Mouse (Mus musculus): ENCODE results near the gene Larp7.

The Larp7 gene

DNA sequence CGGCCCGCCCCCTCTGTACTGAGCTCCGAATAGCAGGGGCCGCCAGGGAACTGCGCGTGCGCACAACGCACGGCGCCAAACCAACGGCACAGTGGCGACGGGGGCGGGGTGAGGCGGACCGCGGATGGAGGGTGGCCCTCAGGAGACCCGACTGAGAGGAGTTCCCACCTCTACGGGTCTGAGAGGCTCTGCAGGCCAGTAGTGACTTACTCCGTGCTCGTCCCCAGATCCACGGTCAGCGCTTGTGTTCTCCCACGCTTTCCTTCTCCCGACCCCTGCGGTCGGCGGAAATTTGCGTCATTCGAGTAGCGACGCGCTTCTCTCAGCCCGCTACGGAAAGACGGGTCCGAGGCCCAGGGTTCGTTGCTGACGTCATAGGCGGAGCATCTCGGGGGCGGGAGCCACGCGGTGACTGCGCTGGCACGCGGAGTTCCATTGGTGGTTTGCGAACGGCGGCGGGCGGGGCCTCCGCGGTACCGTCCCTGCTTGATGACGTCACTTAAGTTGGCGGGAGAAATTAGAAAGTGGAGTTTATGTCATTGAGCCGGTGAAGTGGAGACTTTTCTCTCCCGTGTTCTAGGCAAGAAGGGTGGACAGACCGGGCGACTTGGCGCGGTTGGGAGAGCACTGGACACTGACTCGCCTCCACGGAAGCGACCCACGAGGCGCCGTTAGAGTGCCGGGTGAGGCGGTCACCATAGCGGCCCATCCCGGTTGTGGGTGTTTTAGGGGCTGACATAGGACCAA is at the start of gene Larp7, which contains the start of gene Zgrf1:
TSS of gene Larp7 (minus strand) at position 377 of the 747 bp plus-strand sequence.
TSS of gene Zgrf1 (plus strand) at position 517 of the 747 bp plus-strand sequence.
- in situ Hi-C loops (cut with MboI, MseI): no loop called here

- in situ Hi-C loops (cut with MboI, MseI): no loop called here
Measured at GRCm38 (mm10) chr3:127597136-127597535, 44.0 kb upstream of the Larp7 start.

- in situ Hi-C loops (cut with MboI, MseI): no loop called here
Measured at GRCm38 (mm10) chr3:127572557-127572956, 19.4 kb upstream of the Larp7 start.

GRCm38 (mm10) chr3:127565129-127565528 is 12.0 kb upstream of the Larp7 start:
- in situ Hi-C loops (cut with MboI, MseI): loop anchor here in 1 of 2 experiments (5.0 kb wide), 1 partner anchor 948 kb away; no protein-coding TSS in a partner anchor

DNA sequence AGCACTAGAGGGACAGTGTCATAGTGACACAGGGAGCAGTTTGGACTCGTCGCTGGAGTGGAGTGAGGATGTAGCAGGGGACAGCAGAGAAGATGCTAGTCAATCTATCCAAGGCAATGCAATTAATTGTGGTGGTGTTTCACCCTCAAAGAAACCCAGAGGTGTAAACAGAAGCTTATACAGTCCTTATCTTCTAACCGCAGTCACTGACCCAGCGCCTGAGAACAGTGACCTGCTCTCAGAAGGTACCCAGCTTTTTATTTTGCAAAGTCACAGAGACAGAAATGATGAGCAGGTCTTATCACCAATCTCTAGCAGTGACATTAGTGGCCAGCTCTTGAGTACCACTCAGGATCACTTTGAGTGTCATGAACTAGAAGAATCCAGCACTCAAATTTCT is 9.8 kb upstream of the Larp7 start:
- in situ Hi-C loops (cut with MboI, MseI): loop anchor here in 1 of 2 experiments (5.0 kb wide), 1 partner anchor 199 kb away; no protein-coding TSS in a partner anchor

- in situ Hi-C loops (cut with MboI, MseI): no loop called here
Measured at GRCm38 (mm10) chr3:127558201-127558600, 5.1 kb upstream of the Larp7 start.

- in situ Hi-C loops (cut with MboI, MseI): no loop called here
Measured at GRCm38 (mm10) chr3:127554723-127555122, 1.6 kb upstream of the Larp7 start.

- in situ Hi-C loops (cut with MboI, MseI): no loop called here
Measured at GRCm38 (mm10) chr3:127553720-127554043, 533 bp upstream of the Larp7 start.

DNA sequence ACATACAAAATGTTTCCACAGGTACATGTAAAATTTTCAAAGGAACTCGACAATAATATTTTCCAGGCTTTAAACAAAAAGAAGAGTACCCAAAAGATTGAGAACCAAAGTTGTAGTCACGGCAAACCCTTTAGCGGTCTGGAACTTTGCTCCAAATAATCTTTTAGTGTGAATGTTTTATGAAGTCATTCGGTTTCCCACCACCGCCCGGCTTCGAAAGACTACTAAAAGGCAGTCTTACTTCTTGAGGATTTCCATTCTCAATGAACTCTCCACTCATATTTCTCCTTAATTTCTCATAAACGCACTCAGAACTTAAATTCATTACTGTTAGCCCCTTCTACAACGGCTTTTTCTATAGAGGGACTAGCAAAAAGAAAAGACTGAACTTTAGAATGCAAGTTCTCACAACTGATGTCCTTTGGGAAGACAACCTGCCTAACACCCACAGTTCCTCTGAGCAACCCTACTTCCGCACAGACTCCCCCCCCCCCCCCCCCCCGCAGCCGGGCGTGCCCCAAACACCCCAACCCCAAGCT is 646 bp downstream of the Larp7 start:
- in situ Hi-C loops (cut with MboI, MseI): no loop called here

DNA sequence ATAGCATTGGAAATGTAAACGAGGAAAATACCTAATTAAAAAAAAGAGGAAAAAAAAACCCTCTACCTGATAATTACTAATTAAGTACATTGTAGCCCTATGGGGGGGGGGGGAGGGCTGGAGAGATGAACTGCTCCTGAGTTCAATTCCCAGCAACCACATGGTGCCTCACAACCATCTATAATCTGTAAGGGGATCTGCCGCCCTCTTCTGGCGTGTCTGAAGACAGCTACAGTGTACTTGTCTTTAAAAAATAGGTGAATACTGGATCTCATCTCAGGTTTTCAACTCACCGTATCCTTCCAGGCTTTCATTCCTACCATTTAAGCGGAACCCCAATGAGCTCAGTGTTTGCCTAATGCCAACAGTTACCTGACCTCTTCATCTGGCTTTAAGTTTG is 5.3 kb downstream of the Larp7 start:
- in situ Hi-C loops (cut with MboI, MseI): loop anchor here (5.0 to 25.0 kb wide), 2 partner anchors 96 to 236 kb away; no protein-coding TSS in a partner anchor

DNA sequence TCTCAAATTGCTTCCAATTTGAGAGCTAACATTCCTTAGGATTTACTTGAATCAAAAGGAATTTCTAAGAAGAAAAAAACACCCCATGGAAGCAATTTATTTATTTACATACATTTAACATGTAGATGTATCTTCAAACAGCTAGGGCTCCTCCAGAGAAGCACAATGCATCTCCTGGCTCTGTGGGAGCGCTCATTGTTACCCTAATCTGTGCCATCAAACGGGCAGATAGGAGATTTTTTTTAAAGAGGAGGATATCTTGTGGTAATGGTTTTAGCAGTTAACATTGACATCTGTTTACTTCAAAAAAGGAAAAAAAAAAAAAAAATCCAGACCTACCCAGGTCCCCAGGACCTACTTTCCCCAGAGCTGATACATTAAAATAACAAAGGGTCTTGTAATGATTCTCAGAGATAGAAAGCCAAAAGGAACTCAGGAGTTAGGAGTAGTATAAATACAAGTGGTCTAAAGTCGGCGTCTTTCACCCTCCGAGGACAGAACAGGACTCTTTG is 8.5 kb downstream of the Larp7 start:
- in situ Hi-C loops (cut with MboI, MseI): loop anchor here (5.0 to 25.0 kb wide), 3 partner anchors 72 to 232 kb away; no protein-coding TSS in a partner anchor

GRCm38 (mm10) chr3:127543976-127544375 is 9.2 kb downstream of the Larp7 start:
- in situ Hi-C loops (cut with MboI, MseI): loop anchor here in 1 of 2 experiments (5.0 to 25.0 kb wide), 2 partner anchors 72 to 232 kb away; no protein-coding TSS in a partner anchor

GRCm38 (mm10) chr3:127539193-127539592 is 14.0 kb downstream of the Larp7 start:
- in situ Hi-C loops (cut with MboI, MseI): loop anchor here (5.0 to 25.0 kb wide), 2 partner anchors 212 to 227 kb away; no protein-coding TSS in a partner anchor

DNA sequence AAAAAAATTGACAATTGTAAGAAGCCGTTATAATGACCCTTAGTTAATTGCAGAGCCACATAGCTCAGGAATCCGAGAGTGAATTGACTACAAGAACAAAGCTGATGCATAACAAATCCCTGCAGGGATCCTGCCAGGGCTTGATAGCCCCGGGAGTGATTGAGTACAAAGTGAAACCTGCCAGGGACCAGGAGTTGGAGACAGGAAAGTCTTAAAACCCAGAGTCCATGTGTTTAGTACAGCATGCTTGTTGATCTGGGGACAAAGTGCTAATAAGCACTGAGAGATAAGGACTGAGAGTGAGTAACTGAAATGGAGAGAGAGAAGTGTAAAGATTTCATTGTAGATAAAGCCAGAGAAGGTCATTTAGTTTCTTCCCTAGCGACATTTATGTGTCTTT is 22.9 kb downstream of the Larp7 start:
- in situ Hi-C loops (cut with MboI, MseI): loop anchor here in 1 of 2 experiments (25.0 kb wide), 1 partner anchor 218 kb away; no protein-coding TSS in a partner anchor

GRCm38 (mm10) chr3:127529824-127530223 is 23.3 kb downstream of the Larp7 start:
- in situ Hi-C loops (cut with MboI, MseI): loop anchor here in 1 of 2 experiments (25.0 kb wide), 1 partner anchor 218 kb away; no protein-coding TSS in a partner anchor

GRCm38 (mm10) chr3:127529210-127529609 is 23.9 kb downstream of the Larp7 start:
- in situ Hi-C loops (cut with MboI, MseI): loop anchor here in 1 of 2 experiments (25.0 kb wide), 1 partner anchor 217 kb away; no protein-coding TSS in a partner anchor

- in situ Hi-C loops (cut with MboI, MseI): loop anchor here in 1 of 2 experiments (25.0 kb wide), 1 partner anchor 215 kb away; no protein-coding TSS in a partner anchor
Measured at GRCm38 (mm10) chr3:127527465-127528034, 25.6 kb downstream of the Larp7 start.

GRCm38 (mm10) chr3:127525188-127525819 is 27.8 kb downstream of the Larp7 start:
- in situ Hi-C loops (cut with MboI, MseI): loop anchor here in 1 of 2 experiments (25.0 kb wide), 1 partner anchor 213 kb away; no protein-coding TSS in a partner anchor

DNA sequence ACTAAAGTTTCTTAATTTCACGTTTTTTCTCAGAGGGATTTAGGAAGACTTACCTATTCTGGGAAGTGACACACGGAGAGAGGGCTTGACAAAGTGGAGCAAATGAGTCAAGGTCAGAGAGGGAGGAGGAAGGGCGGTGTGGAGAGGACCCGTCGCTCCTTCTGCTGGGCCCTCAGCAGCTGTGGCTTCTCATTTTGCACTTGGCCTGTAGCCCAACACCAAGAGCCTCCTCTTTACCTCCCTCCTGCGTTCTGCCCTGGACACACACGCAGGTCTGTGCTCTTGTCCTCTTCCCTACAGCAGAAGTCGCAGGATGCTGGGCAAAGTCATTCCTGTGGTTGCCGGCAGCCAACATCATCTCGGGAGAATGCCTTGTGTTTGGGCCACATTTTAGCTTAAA is 32.0 kb downstream of the Larp7 start:
- in situ Hi-C loops (cut with MboI, MseI): no loop called here

- in situ Hi-C loops (cut with MboI, MseI): no loop called here
Measured at GRCm38 (mm10) chr3:127520300-127520699, 32.8 kb downstream of the Larp7 start.

DNA sequence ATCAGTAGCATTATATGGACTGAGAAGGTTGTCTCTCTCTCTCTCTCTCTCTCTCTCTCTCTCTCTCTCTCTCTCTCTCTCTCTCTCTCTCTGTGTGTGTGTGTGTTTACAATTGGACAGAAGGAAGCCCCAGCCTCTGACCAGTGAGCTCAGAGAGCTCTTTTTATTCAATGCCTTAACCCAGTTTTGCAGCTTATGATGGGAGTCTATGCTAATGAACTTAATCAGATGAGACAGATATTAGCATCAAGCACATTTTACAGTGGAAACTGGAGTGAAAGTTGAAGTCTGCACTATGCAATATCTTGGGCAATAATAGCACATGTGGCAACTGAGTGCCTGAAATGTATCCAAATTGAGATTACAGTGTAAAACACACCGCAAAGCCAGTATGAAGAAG is 37.9 kb downstream of the Larp7 start:
- in situ Hi-C loops (cut with MboI, MseI): loop anchor here in 1 of 2 experiments (10.0 kb wide), 1 partner anchor 1150 kb away; no protein-coding TSS in a partner anchor

Data from T-helper 17 cell (primary cell).